Mouse (Mus musculus): ENCODE data around the gene Fbh1. TPM values are rescaled to one million over a fixed set of nuclear protein-coding genes. Genes with fewer than 3 reads are reported as not detected.
"Not testable (repeated sequence)": the region's sequence is repeated elsewhere in the genome, so short reads cannot be mapped to it uniquely, and the experiment has no call there.

The Fbh1 gene
- total RNA-seq, 2 experiments from 2014 or later: 72.5 to 73.6 TPM

- DNase-seq (ENCODE audit: low spot score): no peak
- intact Hi-C loops (cut with DNase I): no loop called here
Measured at GRCm38 (mm10) chr2:11729091-11729490, 48.3 kb downstream of the Fbh1 start.

DNA sequence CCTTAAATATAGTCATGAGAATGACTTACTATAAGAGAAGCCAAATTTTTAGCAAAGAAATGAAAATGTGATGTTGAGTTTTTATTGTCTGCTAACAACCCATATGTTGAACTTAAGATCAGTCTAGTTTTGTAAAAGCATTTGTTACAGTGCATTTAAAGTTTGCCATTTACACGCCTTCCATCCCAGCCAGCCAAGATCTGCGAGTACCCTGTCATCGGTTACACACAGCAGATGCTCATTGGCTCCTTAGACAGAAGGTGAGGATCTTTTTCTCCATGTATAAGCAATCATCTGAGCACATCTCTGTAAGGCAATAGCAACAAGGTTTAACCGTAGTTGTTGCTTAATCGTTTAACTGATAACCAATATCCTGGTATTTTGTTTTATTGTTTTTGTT, 49.8 kb downstream of the Fbh1 start:
- no peak for DNase-seq (ENCODE audit: low spot score)
- intact Hi-C loops (cut with DNase I): no loop called here

- intact Hi-C loops (cut with DNase I): loop anchor here (5.0 kb wide), 1 partner anchor 50 kb away; no protein-coding TSS in a partner anchor
- no peak for DNase-seq (ENCODE audit: low spot score)
Measured at GRCm38 (mm10) chr2:11722564-11722963, 54.8 kb downstream of the Fbh1 start.

- no peak for DNase-seq (ENCODE audit: low spot score)
- intact Hi-C loops (cut with DNase I): no loop called here
Measured at GRCm38 (mm10) chr2:11718573-11718972, 58.8 kb downstream of the Fbh1 start.

- DNase-seq (ENCODE audit: low spot score): no peak
- intact Hi-C loops (cut with DNase I): no loop called here
Measured at GRCm38 (mm10) chr2:11714535-11714934, 62.8 kb downstream of the Fbh1 start.

- DNase-seq (ENCODE audit: low spot score): no peak
- intact Hi-C loops (cut with DNase I): no loop called here
Measured at GRCm38 (mm10) chr2:11713021-11713420, 64.4 kb downstream of the Fbh1 start.

DNA sequence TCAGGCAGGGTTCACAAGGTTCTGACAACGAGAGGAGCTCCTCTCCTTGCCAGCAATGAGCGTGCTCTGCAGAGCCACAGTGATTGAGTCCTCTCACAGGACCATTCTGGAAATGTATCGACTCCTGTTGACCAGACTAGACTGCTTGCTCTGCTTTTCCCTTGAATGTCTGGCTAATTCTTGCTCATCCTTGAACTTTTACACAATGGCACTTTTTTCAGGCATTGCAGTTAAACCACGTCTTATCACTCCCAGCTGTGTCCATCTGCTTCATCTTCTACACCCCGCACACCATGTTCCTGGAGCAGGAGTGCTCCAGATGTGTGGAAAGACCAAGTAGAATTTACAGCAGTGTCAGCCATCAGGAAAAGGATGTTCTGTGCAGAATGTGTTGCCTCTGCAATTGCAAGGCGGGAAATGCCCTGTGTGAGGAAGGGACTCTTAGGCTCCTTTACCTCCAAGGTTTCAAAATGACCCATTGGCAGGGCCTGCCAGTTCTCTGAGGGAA, 64.8 kb downstream of the Fbh1 start:
- intact Hi-C loops (cut with DNase I): no loop called here
- no peak for DNase-seq (ENCODE audit: low spot score)

DNA sequence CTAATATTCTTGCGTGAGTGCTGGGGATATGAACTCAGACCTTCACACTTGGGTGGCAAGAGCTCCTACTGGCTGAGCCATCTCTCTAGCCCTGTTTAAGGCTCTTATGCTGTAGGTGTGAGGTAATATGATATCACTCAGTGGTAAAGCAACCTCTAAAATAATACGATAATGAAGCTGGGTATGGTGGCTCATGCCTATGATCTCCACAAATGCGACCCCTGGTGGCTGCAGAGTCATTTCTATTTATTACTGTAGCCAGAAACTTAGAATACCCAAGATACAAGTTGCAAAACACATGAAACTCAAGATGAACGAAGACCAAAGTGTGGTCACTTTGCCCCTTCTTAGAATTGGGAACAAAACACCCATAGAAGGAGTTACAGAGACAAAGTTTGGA, 67.3 kb downstream of the Fbh1 start:
- intact Hi-C loops (cut with DNase I): not testable (repeated sequence)

GRCm38 (mm10) chr2:11708538-11708937, 68.8 kb downstream of the Fbh1 start:
- intact Hi-C loops (cut with DNase I): loop anchor here (5.0 kb wide), 2 partner anchors 69 to 106 kb away; partner anchors contain the start of genes Ankrd16, Fbh1 and Rbm17
- DNase-seq (ENCODE audit: low spot score): no peak

More for the DNA sequence above, 67.3 kb downstream of the Fbh1 start:
- DNase-seq (ENCODE audit: low spot score): not testable (repeated sequence)

GRCm38 (mm10) chr2:11706746-11707065, 70.7 kb downstream of the Fbh1 start:
- intact Hi-C loops (cut with DNase I): loop anchor here (5.0 kb wide), 2 partner anchors 71 to 104 kb away; partner anchors contain the start of genes Ankrd16, Fbh1 and Rbm17
- peak; percentile 9 for DNase-seq (ENCODE audit: low spot score)

DNA sequence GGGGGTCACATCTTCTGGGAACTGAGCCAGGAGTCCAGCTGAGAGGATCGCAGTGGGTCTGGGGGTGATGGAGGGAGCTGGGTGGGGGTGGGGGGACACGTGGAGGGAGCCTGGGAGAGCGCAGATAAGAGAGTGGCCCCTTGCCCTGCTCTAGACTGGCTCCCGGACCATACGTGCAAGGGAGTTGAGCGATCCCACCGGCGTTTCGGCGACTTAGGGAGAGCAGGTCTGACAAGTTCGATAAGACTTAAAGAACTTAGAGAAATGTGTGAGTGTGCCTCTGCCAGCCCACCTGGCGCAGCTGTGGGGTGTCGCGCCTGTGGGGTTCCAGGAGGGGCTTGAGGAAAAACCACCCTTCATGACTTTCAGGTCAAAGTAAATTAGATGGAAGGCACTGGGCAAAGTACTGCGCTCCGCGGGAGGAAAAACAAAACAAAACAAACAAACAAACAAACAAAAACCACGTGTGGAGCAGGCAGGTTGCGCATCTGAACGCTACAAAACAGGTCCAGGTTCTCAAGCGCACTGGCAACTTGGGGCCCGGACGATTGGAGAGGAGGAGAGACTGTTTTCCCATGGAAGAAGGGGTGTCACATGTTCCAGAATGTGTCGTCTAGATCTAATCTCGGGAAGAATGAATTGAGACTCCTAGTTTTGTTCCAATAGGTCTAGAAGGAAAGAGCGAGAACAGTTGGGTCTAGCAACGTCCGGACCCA, 71.2 kb downstream of the Fbh1 start:
- DNase-seq (ENCODE audit: low spot score): no peak
- intact Hi-C loops (cut with DNase I): loop anchor here (5.0 kb wide), 2 partner anchors 71 to 104 kb away; partner anchors contain the start of genes Ankrd16, Fbh1 and Rbm17

- intact Hi-C loops (cut with DNase I): loop anchor here (5.0 kb wide), 2 partner anchors 72 to 103 kb away; partner anchors contain the start of genes Ankrd16, Fbh1 and Rbm17
Measured at GRCm38 (mm10) chr2:11705201-11706025, 72.0 kb downstream of the Fbh1 start, which contains the start of gene Il15ra. TSS of gene Il15ra (plus strand) at chr2:11705290.

DNA sequence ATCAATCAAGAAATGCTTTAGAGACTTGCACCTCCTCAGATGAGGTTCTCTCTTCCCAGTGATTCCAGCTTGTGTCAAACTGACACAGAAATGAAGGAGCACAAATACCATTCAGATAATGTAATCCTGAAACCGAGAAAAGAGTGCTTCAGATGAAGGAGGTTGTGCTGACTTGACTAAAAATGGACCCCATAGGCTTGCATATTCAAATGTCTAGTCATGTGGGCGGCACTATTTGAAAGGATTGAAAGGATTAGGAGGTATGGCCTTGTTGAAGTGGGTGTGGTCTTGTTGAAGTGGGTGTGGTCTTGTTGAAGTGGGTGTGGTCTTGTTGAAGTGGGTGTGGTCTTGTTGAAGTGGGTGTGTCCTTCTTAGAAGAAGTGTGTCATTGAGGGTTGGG, 77.5 kb downstream of the Fbh1 start:
- intact Hi-C loops (cut with DNase I): no loop called here
- DNase-seq (ENCODE audit: low spot score): no peak

More at GRCm38 (mm10) chr2:11705201-11706025, 72.0 kb downstream of the Fbh1 start, which contains the start of gene Il15ra:
- DNase-seq (ENCODE audit: low spot score): peak; percentile 74

GRCm38 (mm10) chr2:11698994-11699393, 78.4 kb downstream of the Fbh1 start:
- intact Hi-C loops (cut with DNase I): no loop called here
- DNase-seq (ENCODE audit: low spot score): no peak

GRCm38 (mm10) chr2:11695867-11696266, 81.5 kb downstream of the Fbh1 start:
- DNase-seq (ENCODE audit: low spot score): no peak
- intact Hi-C loops (cut with DNase I): no loop called here

DNA sequence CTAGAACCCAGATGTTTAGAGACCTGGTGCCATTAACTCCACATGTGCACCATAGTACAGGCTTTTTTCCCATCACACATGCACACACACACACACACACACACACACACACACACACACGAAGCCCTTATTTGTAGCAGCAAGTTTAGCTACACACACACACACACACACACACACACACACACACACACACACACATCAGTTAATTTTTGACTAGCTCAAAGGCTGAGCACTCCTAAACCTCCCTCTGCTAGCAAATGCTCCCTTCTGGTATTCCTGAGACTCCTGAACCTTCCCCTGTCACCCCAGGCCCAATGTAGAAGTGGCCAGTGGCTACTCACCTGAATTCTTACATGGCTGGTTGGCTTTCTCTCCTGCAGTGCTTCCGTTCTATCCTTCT, 83.3 kb downstream of the Fbh1 start:
- intact Hi-C loops (cut with DNase I): no loop called here
- DNase-seq (ENCODE audit: low spot score): no peak

DNA sequence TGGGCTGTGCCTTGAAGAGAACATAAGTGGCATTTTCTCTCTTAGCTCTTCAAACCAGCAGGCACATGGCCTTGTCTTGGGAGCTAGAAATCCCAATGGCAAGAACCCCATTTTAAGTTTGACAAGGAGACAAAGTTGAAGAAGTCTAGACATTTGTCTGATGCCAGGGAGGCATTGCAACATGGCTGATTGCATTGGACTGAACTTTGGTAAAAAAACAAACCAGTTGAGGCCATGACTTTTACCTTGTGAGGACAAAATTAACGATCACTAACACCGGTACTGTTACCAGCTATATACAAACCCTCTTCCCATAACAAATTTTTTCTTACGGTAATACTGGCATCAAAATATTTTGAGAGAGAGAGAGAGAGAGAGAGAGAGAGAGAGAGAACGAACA, 84.0 kb downstream of the Fbh1 start:
- intact Hi-C loops (cut with DNase I): no loop called here
- DNase-seq (ENCODE audit: low spot score): no peak

Measured in heart, postnatal 25 days (tissue).